Mouse (Mus musculus) right cerebral cortex, adult 2 months (tissue): ENCODE results near the gene Ankrd23.
A peak's percentile ranks its signal among the peaks of the same experiment; 100 is the strongest.

ENCODE experiments used
- DNase-seq, 2 experiments: peaks; one replicate each; pipeline ENCODE4 v3.0.0; 2021 to 2022; ENCODE audit warnings: low spot score in 2 of 2

Gene Ankrd23

DNA sequence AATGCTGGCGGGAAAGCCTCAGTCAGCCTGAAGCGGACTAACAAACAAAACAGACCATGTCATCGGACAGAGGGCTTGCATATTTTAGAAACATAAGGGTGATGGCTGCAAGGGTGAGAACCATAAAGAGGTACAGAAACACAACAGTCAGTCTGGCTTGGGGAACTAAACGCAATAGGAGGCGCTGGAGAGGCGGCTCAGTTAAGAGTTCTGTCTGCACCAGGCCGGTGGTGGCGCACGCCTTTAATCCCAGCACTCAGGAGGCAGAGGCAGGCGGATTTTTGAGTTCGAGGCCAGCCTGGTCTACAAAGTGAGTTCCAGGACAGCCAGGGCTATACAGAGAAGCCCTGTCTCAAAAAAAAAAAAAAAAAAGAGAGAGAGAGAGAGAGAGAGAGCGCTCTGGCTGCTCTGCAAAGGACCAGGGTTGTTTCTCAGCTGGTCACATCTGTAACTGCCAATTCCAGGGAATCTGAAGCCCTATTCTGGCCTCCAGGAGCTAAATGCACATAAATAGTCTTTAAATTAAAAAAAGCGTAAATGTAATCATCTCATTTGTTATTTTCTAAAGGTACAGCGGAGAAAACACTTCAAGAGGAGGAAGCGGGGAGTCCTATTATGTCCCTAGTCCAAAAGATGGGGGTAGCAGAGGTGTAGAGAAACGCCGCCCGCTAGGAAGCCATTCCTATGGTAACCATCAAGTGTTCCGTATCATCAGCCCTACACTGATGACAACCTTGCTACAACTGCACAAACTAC, 9.3 kb upstream of the Ankrd23 start:
- DNase-seq: peak in 1 of 2 experiments; percentile 37

DNA sequence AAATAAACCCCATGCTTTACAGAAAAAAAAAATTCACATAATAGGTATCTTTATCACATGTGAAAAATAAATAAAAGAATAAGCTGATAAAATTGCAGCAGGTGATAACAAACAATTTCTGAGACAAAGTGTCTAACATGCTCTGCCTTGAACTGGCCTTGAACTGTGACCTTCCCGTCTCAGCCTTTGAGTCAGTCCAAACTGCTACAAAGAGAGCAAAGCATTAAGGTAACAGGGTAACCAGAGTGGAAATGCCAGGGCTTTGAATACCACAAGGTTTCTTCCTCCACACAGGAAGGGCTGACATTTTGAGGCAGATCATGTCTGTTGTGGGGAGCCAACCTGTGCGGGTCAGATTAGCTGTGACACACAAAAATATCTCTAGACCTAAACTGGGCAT, 8.7 kb upstream of the Ankrd23 start:
- no peak for DNase-seq

DNA sequence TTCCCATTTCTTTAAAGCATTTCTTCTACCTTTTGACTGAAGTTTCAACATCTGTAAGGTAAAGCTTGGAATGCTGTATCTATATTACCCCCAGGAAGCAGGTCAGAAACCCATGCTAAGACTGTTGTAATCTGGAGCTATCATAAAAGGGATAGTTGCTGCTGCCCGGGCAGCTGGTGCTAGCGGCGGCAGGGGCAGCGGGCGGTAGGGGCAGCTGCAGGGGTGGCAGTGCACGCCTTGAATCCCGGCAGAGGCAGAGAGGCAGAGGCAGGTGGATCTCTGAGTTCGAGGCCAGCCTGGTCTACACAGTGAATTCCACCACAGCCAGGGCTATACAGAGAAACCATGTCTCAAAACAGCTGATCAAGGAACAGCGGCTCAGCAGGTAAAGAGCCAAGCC, 6.2 kb upstream of the Ankrd23 start:
- no peak for DNase-seq

DNA sequence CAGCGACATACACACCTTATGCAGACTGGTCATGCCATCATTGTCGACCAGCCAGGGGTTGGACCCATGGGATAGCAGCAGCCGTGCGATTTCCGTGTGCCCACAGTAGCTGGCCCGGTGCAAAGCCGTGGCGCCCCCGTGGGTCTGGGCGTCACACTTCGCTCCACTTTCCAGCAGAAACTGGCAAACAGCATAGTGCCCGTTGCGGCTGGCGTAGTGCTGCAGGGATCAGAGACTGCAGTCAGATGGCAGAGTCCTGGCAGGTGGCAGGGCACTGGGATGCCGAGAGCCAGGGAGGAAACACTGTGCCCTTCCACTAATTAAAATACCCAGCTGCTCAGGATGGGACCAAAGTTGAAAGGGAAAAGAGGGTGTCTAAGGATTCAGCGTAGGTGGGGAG, 5.2 kb upstream of the Ankrd23 start:
- DNase-seq: no peak

DNA sequence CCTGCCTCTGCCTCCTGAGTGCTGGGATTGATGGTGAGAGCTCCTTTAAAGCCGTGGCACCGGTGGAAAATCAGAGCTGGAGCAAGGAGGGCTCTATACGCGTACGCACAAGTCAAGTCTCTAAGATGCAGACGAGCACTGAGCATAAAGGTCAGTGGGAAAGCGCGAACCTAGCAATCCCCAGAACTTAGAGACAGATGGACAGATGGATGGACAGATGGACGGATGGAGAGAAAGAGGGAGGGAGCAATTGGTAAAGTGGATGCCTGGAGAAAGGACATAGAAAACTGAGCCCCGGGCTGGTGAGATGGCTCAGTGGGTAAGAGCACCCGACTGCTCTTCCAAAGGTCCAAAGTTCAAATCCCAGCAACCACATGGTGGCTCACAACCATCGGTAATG, 4.1 kb upstream of the Ankrd23 start:
- DNase-seq: no peak

- DNase-seq: no peak
These were observed 3.4 kb upstream of the Ankrd23 start for GRCm38 (mm10) chr1:36540132-36540531.

- DNase-seq: no peak
These were observed 2.5 kb upstream of the Ankrd23 start, which contains the start of gene Gm42417 for GRCm38 (mm10) chr1:36539186-36539585. TSS of gene Gm42417 (minus strand) at chr1:36539429.

- no peak for DNase-seq
These were observed 2.0 kb upstream of the Ankrd23 start for GRCm38 (mm10) chr1:36538727-36539126.

DNA sequence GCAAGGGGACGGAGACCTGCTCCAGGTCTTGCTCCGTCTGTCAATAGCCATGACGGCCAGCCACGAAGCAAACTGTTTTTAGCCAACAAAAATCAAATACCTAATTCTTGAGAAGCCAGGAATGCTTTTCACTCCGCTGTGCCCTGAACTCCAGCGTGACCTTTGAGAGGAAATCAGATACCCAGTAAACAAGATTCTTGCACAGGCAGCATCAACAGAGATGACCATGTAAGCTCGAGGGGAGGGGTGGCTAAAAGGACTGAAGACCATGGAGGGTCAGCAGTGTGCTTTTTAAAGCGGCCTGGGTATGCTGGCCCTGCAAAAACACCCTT, 320 bp downstream of the Ankrd23 start:
- DNase-seq: no peak

- DNase-seq: no peak
These were observed 946 bp downstream of the Ankrd23 start for GRCm38 (mm10) chr1:36535477-36536396.

- DNase-seq: no peak
These were observed 2.1 kb downstream of the Ankrd23 start for GRCm38 (mm10) chr1:36534595-36535058.

GRCm38 (mm10) chr1:36533546-36533945, 3.1 kb downstream of the Ankrd23 start:
- DNase-seq: no peak

DNA sequence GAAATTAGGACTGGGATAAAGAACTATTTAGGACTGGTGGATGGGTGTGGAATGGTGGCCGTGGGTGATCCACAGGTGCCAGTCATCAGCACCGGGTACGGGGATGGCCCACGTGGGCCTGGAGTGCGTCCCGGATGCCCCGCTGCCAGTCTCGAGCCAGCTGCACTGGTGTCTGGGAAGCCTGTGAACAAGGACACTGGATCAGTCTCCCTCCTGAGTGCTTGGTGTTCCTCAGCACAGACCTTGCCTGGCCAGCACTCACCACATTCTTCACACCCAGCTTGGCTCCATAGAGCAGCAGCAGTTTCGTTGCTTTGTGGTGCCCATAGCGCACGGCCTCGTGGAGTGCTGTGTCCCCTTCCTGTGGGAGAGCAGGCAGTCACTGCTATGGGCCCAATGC, 5.2 kb downstream of the Ankrd23 start:
- DNase-seq: no peak

- no peak for DNase-seq
These were observed 5.7 kb downstream of the Ankrd23 start for GRCm38 (mm10) chr1:36530962-36531361.

GRCm38 (mm10) chr1:36530485-36530884, 6.2 kb downstream of the Ankrd23 start:
- DNase-seq: no peak

- no peak for DNase-seq
These were observed 6.8 kb downstream of the Ankrd23 start for GRCm38 (mm10) chr1:36529875-36530274.

DNA sequence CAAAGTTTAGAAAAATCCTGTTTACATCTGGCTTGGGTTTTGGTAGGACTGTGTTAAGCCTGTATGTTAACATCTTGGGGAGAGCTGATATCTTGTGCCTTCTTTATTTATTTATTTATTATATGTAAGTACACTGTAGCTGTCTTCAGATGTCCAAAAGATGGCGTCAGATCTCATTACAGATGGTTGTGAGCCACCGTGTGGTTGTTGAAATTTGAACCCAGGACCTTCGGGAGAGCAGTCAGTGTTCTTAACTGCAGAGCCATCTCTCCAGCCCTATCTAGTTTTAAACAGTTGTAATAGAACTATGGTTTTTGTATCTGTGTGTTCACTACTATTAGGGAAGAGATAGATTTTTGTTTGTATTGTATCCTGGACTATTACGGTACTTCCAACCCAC, 7.4 kb downstream of the Ankrd23 start:
- DNase-seq: no peak

DNA sequence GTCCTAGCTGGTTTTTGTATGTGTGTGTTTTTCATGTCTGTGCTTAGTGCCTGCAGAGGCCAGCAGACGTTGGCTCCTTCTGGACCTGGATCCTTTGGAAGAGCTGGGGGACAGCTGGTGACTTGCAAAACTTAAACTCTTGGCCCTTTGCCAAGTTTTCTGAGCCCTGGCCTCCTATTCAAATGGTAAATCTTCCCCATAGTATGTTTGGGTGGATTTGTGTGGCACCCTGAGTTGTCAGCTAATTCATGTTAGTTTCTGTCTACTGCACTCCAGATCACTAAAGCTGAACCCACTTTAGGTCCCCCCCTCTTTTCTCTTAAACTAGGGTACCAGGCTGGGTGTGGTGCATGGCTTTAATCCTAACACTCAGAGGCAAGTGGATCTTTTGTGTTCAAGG, 8.3 kb downstream of the Ankrd23 start:
- no peak for DNase-seq

- no peak for DNase-seq
These were observed 9.8 kb downstream of the Ankrd23 start for GRCm38 (mm10) chr1:36526903-36527302.

GRCm38 (mm10) chr1:36525774-36526173, 10.9 kb downstream of the Ankrd23 start:
- no peak for DNase-seq

DNA sequence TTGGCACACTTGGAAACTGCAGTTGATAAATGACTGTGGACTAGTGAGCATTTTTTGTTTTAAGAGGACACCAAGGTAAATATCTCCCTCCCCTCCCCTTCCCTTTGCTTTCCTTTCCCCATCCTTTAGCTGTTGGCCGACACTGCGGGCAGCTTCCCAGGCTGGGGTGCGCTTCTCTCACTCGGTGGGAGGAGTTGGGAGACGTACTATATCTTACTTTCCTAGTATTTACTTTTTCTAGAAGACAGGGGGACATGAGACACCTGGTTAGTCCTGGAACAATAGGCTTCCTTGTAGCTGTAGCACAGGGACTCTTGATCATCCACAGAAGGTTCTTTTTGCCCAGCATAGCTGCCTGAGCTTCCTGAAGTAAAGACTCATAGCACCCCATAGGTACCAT, 12.6 kb downstream of the Ankrd23 start:
- DNase-seq: no peak

GRCm38 (mm10) chr1:36523332-36524013, 13.2 kb downstream of the Ankrd23 start:
- DNase-seq: no peak
